Mouse (Mus musculus) myocyte (in vitro differentiated cells): Measurements from ENCODE around the gene Ubap2.

Source experiments
- CEBPB ChIP-seq: IDR thresholded peaks from 2 replicates; pipeline ENCODE4 v1.6.1; 2011; ENCODE audit warnings: mild to moderate bottlenecking, moderate library complexity; ENCODE audit not compliant: poor library complexity, insufficient read depth, severe bottlenecking
- POLR2A ChIP-seq: IDR thresholded peaks from one replicate; pipeline ENCODE4 v1.6.1; 2011; ENCODE audit warnings: low read depth, mild to moderate bottlenecking, control low read depth, moderate library complexity; ENCODE audit not compliant: insufficient read length
- POLR2AphosphoS2 ChIP-seq: IDR thresholded peaks from one replicate; pipeline ENCODE4 v1.6.1; 2011; ENCODE audit warnings: low read depth, control low read depth; ENCODE audit not compliant: insufficient read length
- SRF ChIP-seq: IDR thresholded peaks from one replicate; pipeline ENCODE4 v1.6.1; 2011; ENCODE audit warnings: low read depth; ENCODE audit not compliant: control insufficient read depth, insufficient read length

GRCm38 (mm10) chr4:41226351-41226750 is 48.6 kb downstream of the Ubap2 start:
- TF ChIP-seq POLR2A (no peak), CEBPB (no peak), POLR2AphosphoS2 (no peak), SRF (no peak)
